Mouse (Mus musculus): ENCODE measurements at regions not wholly inside any gene's neighbourhood (a gene's known extent, or its start where the extent isn't known, plus 50 kb on each side); places are given as distances from the start of the nearest gene placed in this dataset.
A peak's percentile ranks its signal among the peaks of the same experiment; 100 is the strongest.

GRCm38 (mm10) chr2:75451846-75452267, 207.2 kb upstream of the Hnrnpa3 start:
- DNase-seq (ENCODE audit: low read depth, low spot score) = no peak

- no peak for DNase-seq (ENCODE audit: low read depth, low spot score)
Observed at GRCm38 (mm10) chr2:75452274-75453148, 206.6 kb upstream of the Hnrnpa3 start.

GRCm38 (mm10) chr2:75455481-75455880, 203.6 kb upstream of the Hnrnpa3 start:
- DNase-seq (ENCODE audit: low read depth, low spot score) = no peak

GRCm38 (mm10) chr2:75456272-75456671, 202.8 kb upstream of the Hnrnpa3 start:
- no peak for DNase-seq (ENCODE audit: low read depth, low spot score)

GRCm38 (mm10) chr2:75457423-75457822, 201.6 kb upstream of the Hnrnpa3 start:
- DNase-seq (ENCODE audit: low read depth, low spot score) = no peak

GRCm38 (mm10) chr2:75458898-75459297, 200.2 kb upstream of the Hnrnpa3 start:
- no peak for DNase-seq (ENCODE audit: low read depth, low spot score)

- no peak for DNase-seq (ENCODE audit: low read depth, low spot score)
Observed at GRCm38 (mm10) chr2:75460419-75460818, 198.6 kb upstream of the Hnrnpa3 start.

GRCm38 (mm10) chr2:75461019-75461418, 198.0 kb upstream of the Hnrnpa3 start:
- no peak for DNase-seq (ENCODE audit: low read depth, low spot score)

GRCm38 (mm10) chr2:75461421-75461991, 197.6 kb upstream of the Hnrnpa3 start:
- DNase-seq (ENCODE audit: low read depth, low spot score) = no peak

GRCm38 (mm10) chr2:75462030-75462671, 196.9 kb upstream of the Hnrnpa3 start:
- no peak for DNase-seq (ENCODE audit: low read depth, low spot score)

GRCm38 (mm10) chr2:75463091-75463490, 196.0 kb upstream of the Hnrnpa3 start:
- no peak for DNase-seq (ENCODE audit: low read depth, low spot score)

- DNase-seq (ENCODE audit: low read depth, low spot score) = no peak
Observed at GRCm38 (mm10) chr2:75464429-75464828, 194.6 kb upstream of the Hnrnpa3 start.

GRCm38 (mm10) chr2:75468851-75469250, 190.2 kb upstream of the Hnrnpa3 start:
- DNase-seq (ENCODE audit: low read depth, low spot score) = no peak

GRCm38 (mm10) chr2:75469958-75470687, 188.9 kb upstream of the Hnrnpa3 start:
- DNase-seq (ENCODE audit: low read depth, low spot score) = no peak

GRCm38 (mm10) chr2:75470688-75471054, 188.4 kb upstream of the Hnrnpa3 start:
- DNase-seq (ENCODE audit: low read depth, low spot score) = no peak

- peak; percentile 60 for DNase-seq (ENCODE audit: low read depth, low spot score)
Observed at GRCm38 (mm10) chr2:75472489-75472888, 186.6 kb upstream of the Hnrnpa3 start.

- DNase-seq (ENCODE audit: low read depth, low spot score) = no peak
Observed at GRCm38 (mm10) chr2:75474509-75474908, 184.6 kb upstream of the Hnrnpa3 start.

- DNase-seq (ENCODE audit: low read depth, low spot score) = no peak
Observed at GRCm38 (mm10) chr2:75476350-75476749, 182.7 kb upstream of the Hnrnpa3 start.

- no peak for DNase-seq (ENCODE audit: low read depth, low spot score)
Observed at GRCm38 (mm10) chr2:75477076-75477475, 182.0 kb upstream of the Hnrnpa3 start.

- DNase-seq (ENCODE audit: low read depth, low spot score) = no peak
Observed at GRCm38 (mm10) chr2:75479546-75479945, 179.5 kb upstream of the Hnrnpa3 start.

GRCm38 (mm10) chr2:75481863-75482262, 177.2 kb upstream of the Hnrnpa3 start:
- DNase-seq (ENCODE audit: low read depth, low spot score) = no peak

- DNase-seq (ENCODE audit: low read depth, low spot score) = no peak
Observed at GRCm38 (mm10) chr2:75482484-75482883, 176.6 kb upstream of the Hnrnpa3 start.

All from 3T3-L1 (cell line).